Mouse (Mus musculus): ENCODE measurements around the gene Wnt1.

Wnt1 gene

GRCm38 (mm10) chr15:98837006-98837742 lies 47.5 kb downstream of the Wnt1 start:
- no peak for DNase-seq (ENCODE audit: low spot score)

- DNase-seq (ENCODE audit: low spot score): no peak
Observed at GRCm38 (mm10) chr15:98837743-98838103, 48.1 kb downstream of the Wnt1 start.

GRCm38 (mm10) chr15:98839161-98839560 lies 49.5 kb downstream of the Wnt1 start:
- no peak for DNase-seq (ENCODE audit: low spot score)

GRCm38 (mm10) chr15:98839671-98840585 lies 50.3 kb downstream of the Wnt1 start:
- DNase-seq (ENCODE audit: low spot score): no peak
